Mouse (Mus musculus) urinary bladder, postnatal 4 days (tissue): ENCODE data around the gene Sp3.
"Not testable (repeated sequence)": the region's sequence is repeated elsewhere in the genome, so short reads cannot be mapped to it uniquely, and the experiment has no call there.

Experiments used
- DNase-seq, 2 experiments: peaks; one replicate each; pipeline ENCODE4 v3.0.0; 2021 to 2022; ENCODE audit warnings: low spot score in 2 of 2

The Sp3 gene

DNA sequence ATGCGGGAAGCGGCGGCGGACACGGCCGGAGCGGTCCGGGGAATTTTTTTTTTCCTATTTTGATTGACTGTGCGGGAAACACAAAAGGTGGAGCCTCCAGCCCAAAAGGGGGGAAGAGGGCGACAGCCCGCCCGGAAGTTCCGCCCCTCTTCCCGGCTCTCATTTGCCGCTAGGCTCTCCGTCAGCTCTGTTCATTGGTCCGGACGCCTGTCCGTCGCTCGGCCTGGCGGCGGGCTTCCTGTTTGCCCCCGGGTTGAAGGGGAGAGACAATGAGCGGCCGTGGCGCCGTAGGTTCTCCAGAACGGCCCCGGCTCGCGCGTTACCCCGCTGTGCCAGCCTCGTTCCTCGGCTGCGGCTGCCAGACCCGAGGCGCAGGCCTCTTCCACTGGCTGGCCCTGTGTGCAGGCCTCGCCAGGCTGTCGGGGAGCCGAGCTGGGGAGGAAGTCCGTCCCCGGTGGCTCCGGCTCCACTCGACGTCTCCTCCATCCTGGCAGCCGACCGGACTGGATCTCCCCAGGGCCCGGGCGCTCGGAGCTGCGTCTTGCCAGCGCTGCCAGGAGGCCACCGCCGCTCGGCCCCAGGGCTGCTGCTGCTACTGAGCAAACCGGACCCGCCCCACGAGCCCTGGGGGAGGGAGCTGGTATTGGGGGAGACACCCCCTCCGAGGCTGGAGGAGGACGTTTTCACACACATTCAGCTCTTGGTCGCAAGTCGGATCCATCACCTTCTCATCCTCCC, at the start of gene Sp3:
Gene Sp3 (minus strand): TSS at position 110 of the 738 bp plus-strand sequence.
- DNase-seq = peak; percentile 96 to 97

- no peak for DNase-seq
These were observed 49.6 kb upstream of the Sp3 start for GRCm38 (mm10) chr2:73029846-73030245.

DNA sequence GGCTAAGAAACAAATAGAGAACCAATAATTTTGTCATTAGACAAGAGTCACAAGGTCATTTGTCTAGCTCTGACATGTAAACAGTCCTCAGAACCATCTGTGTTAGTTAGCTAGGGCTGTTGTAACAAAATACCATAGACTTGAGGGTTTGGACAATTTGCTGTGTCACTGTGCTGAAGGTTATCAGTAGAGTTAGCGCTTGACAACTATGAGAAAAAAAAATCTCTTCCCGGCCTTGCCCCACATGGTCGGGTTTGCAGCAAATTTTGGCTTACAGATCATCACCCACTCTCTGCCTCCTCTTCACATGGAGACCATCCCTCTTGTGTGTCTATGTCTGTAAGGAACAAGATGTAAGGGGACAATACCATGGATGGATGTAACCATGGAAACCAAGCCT, 47.8 kb upstream of the Sp3 start:
- no peak for DNase-seq

DNA sequence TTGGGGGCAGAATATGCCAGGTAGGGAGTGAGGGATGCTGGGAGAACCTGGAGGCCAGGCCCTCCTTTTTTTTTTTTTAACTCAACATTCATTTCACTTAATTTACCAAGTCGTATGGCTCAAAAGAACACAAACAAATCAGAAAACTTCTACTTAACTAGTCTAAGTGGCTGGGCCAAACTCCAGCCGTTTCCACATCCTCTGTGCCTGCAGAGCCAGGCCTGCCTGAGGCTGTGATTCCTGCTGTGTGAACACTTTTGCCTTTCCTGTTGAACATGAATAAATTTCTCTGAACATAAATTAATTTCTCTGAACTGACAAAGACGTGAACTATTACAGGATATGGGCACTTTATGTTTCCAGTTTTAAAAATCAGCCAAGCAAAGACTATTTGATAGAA, 46.9 kb upstream of the Sp3 start:
- DNase-seq = no peak

DNA sequence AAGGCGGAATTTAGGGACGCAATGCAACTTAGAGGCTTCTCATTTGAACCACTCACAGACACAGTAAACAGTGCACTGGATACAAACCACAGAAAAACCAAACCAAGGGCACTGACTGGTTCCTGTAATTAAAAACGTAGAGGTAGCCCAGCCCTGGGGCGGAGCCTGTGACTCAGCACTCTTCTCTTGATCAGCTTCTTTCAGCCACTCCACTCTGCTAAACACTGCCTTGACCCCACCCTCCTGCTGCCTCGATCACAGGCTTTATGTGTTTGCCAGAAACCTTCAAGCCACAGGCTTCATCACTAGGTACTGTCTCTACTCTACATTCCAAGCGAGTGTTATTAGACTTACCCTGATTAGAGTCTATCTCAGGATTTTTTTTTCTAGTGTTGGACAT, 43.6 kb upstream of the Sp3 start:
- DNase-seq = no peak

DNA sequence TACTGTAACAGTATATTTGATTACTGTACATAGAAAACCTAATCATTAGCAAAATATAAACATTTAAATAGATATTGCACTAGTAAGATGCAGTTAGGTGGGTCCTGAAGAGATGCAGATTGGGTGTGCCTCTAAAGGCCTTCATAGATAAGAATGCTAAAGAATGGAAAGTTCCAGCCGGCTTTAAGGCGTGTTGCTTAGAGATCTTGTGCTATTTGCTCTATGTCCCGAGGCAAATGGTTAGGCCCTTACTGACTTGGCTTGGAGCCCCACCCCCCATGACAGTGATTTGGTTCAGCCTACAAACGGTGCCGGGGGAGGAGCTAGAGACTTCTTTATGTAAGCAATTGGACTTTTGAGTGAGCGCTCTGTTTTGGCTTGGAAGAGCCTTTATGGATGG, 40.8 kb upstream of the Sp3 start:
- DNase-seq = peak in 1 of 2 experiments; percentile 30

- peak in 1 of 2 experiments; percentile 26 for DNase-seq
These were observed 39.3 kb upstream of the Sp3 start for GRCm38 (mm10) chr2:73019371-73020146.

GRCm38 (mm10) chr2:73014063-73014462, 33.8 kb upstream of the Sp3 start:
- not testable (repeated sequence) for DNase-seq

- DNase-seq = peak in 1 of 2 experiments; percentile 68
These were observed 32.4 kb upstream of the Sp3 start for GRCm38 (mm10) chr2:73012636-73013035.

DNA sequence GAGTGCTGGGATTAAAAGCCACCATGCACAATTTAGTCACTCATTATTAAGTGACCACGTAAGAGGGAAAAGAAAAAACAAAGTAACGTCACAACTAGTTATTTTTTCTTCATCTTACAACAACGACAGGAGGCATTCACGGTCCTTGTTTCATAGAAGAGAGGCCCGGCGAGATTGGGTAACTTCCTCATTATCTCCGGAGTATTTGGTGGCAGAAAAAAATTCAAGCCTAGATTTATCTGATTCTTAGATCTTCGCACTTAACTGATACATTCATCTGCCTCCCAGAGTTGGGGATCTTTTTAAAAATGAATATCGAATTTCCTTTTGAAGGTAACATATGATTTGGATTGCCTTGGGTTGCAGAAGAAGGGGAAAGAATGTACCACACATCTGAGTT, 27.2 kb upstream of the Sp3 start:
- no peak for DNase-seq

- no peak for DNase-seq
These were observed 25.6 kb upstream of the Sp3 start for GRCm38 (mm10) chr2:73005611-73006515.

GRCm38 (mm10) chr2:73003751-73004717, 23.8 kb upstream of the Sp3 start:
- DNase-seq = peak; percentile 82

DNA sequence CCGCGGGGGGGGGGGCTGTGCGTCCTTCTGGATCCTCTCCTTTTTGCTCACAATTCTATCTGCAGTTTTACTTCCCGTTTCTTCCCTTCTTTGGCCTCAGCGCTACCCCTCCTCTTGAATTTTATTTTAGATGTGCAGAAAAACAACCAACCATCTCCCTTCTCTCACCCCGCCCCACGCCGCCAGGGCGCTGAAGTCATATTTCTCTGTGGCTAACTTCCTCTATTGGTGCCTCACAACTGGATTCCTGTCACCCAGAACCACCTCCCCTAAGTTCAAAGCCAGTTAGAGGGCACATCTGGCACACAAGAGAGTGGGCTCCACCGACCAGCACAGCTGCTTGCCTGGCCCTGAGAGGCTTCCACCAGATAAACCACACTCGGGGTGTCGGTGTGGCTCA, 22.8 kb upstream of the Sp3 start:
- DNase-seq = no peak

DNA sequence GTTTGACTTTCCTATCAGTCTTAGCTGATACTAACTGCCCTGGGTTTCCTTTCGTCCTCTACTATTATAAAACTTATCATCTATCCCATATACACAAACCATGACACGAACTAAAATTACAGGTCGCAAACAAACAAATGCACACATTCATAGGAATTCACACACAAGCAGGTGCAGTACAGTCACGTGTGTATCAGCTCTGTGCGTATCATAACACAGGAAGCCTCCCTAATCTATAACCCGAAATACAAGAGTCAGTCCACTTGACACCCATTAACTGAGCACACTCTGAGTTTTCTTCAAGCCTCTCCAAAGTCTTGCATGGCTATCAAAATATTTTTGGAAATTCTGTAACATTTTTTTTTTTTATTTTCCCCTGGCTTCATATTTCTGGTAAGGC, 22.2 kb upstream of the Sp3 start:
- no peak for DNase-seq

DNA sequence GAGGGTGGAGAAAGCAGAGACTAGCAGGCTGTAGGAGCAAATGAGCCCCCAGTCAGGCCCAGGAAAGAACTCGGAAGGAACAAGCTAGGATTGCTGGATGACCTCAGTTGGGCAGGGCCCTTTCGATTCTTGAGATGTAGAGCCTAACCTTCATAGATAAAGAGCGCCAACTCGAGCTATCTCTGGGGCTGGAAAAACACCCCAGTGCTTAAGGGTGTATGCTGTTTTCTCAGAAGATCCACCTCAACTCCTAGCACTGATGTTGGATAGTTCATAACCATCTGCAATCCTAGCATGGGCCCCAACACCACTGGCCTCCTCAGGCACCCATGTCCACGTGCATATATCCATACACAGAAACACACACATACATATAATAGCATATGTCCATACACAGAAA, 21.7 kb upstream of the Sp3 start:
- no peak for DNase-seq

DNA sequence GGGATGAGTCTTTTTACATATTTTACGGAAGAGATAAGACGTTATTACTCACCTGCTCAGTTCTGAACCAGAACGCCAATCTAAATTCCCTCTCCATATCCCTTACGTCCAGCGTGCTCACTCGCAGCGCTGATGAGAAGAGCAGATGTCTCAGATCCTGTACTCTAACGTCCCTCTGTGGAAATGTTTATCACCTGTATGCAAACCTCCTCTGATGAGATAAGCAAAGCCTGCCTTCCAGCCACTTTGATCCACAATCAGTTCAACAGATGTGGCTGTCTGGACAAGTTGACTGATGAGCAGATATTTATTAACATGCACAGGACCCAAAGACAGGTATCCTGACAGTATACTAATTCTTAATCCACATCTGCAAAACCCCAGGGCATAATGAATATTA, 19.9 kb upstream of the Sp3 start:
- DNase-seq = no peak

DNA sequence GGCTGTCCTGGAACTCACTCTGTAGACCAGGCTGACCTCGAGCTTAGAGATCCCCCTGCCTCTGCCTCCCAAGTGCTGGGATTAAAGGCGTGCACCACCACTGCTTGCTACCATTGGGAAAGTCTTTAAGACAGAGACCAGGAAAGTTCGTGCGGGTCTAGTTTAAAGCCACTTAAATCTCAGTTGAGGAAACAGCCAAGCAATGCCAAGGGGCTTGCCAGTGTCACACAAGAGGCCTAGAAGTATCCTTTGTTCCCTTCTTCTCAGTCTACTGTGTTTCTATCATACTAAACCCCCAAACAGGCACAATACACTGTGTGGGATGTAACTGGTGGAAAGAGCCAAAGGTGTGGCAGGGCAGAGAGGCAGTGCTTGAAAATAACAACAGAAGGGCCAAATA, 17.3 kb upstream of the Sp3 start:
- DNase-seq = no peak

- DNase-seq = peak in 1 of 2 experiments; percentile 38
These were observed 16.6 kb upstream of the Sp3 start for GRCm38 (mm10) chr2:72996808-72997378.

DNA sequence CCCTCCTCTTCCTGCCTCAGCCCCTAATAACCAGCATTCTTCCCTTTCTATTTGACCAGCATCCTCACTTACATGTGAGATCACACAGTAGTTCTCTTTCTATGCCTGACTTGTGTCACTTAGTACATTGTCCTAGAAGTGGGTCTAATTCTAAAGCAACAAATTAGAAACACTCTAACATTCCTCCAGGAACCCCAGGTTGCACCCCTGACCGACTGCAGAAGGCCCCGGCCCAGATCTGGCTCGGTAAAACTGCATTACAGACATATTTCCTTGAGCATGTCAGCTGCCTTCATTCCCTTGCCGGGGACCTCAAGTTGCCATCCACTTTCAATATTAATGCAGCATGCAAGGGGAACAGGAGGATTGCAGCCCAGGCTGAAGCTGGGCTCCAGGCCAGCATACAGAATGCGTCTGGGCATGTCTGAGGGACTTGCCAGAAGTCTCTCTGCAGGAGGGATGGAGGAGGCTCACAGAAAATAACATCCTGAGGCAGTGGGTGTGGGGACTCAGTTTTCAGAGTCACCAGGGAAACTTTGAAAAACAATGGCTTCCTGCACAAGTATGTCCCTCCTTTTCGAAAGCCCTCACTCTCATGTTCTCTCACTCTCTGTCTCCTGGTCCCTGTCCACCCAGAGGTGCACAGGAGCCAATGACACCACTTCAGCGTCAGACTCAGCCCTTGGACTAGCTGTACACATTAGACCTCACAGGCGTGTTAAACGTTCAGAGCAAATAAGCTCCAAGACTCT, 15.3 kb upstream of the Sp3 start:
- peak in 1 of 2 experiments; percentile 56 for DNase-seq

- no peak for DNase-seq
These were observed 13.9 kb upstream of the Sp3 start for GRCm38 (mm10) chr2:72994165-72994564.
